13 mouse cellular contexts compared by ENCODE assay signal in the genomic region with DNA sequence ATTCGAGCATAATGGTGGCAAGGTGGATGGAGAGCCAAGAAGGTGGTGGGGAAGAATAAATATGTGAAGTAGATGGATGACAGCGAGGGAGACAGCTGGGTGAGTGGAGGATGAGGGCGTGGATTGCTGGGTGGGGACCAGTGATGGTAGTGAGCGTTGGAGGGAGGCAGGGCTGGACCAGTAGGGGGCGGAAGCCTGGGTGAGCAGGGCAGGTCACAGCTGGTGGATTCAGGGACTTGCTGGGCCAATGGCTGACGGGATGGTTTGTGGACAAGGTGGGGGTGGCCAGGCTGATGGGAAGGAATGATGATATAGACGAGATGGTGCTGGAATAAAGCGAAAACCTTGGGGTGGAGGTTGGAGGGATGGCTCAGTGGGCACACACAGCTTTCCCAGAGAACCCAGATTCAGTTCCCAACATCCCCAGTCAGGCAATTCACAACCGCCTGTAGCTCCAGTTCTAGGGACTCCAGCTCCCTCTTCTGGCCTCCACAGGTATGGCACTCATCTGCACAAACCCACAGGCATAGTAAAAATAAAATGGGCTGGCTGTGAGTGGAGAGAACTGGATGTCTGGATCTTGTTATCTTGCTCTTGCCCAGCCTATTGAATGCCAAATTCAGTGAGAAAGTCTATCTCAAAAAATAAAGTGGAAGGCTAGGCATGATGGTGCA. TPM values are rescaled to one million over a fixed set of nuclear protein-coding genes. Genes with fewer than 3 reads are reported as not detected.
DNase-seq lines count a peak whose midpoint lies in the region; ATAC-seq and TF ChIP-seq lines count a peak whose summit lies in the region.
"Had no signal": no experiment of that assay in that cellular context is flagged by ENCODE, and none has a peak within 500 bp of the region (broad histone marks: within the 10 kb centered on the region; RNA-seq: fewer than 3 reads in every experiment).

No protein-coding gene starts in this region.

- no peaks in the 10 kb centered on the region for H3K36me3 ChIP-seq in intestine, postnatal 0 days (ENCODE audit: control insufficient read depth, insufficient read depth)
- H3K36me3 ChIP-seq in intestine, embryonic 16.5 days (ENCODE audit: control insufficient read depth, insufficient read depth, low read length), result no peaks in the 10 kb centered on the region
- H3K36me3 ChIP-seq: forebrain, embryonic 12.5 days; stomach, embryonic 15.5 days had no signal

- 62% methylated on average over 9 of the region's 9 CpGs for WGBS in intestine, postnatal 0 days
- WGBS in intestine, embryonic 16.5 days, result 61% methylated on average over 9 of the region's 9 CpGs

- peaks cover 15% of the 10 kb centered on the region for H3K27me3 ChIP-seq in intestine, postnatal 0 days (replicated peaks; ENCODE audit: control insufficient read depth, insufficient read depth, low read length)
- peaks cover 29% of the 10 kb centered on the region for H3K27me3 ChIP-seq in intestine, embryonic 16.5 days (replicated peaks; ENCODE audit: control insufficient read depth, insufficient read depth, low read length)

- no peak overlapping the region for H3K4me3 ChIP-seq in intestine, postnatal 0 days (ENCODE audit: low read depth, low read length)
- no peak overlapping the region for H3K4me3 ChIP-seq in intestine, embryonic 16.5 days (ENCODE audit: low read length)
- no peak overlapping the region for H3K4me3 ChIP-seq in embryonic fibroblast, embryonic 13.5 days (ENCODE audit: insufficient read depth, low read length)
- H3K4me3 ChIP-seq: forebrain, embryonic 12.5 days; stomach, embryonic 15.5 days had no signal

- DNase-seq in thymus, postnatal 4 days, result peak; percentile 53
- DNase-seq in thymus, postnatal 14 days, result no peak
- no peak for DNase-seq in urinary bladder, adult 2 months (ENCODE audit: low spot score)
- DNase-seq in right cerebral cortex, postnatal 10 days (ENCODE audit: low spot score in 2 of 2), result no peak
- DNase-seq in adrenal gland, adult 2 months, result no peak
- DNase-seq: heart, adult 18-20 months; kidney, postnatal 10 days had no signal

- no peak for TF ChIP-seq POLR2A in embryonic fibroblast, embryonic 13.5 days (IDR thresholded peaks at IDR 0.05; ENCODE audit: low read depth, low read length)

- no peaks in the 10 kb centered on the region; the same call in 1 of the 2 replicates for H3K4me1 ChIP-seq in intestine, postnatal 0 days (replicated peaks; ENCODE audit: control insufficient read depth, insufficient read depth, low read length)
- H3K4me1 ChIP-seq in intestine, embryonic 16.5 days (ENCODE audit: control insufficient read depth, insufficient read depth, low read length), result no peaks in the 10 kb centered on the region
- H3K4me1 ChIP-seq in embryonic fibroblast, embryonic 13.5 days (ENCODE audit: control insufficient read depth, insufficient read depth, low read length), result no peaks in the 10 kb centered on the region
- H3K4me1 ChIP-seq: stomach, embryonic 15.5 days had no signal

- peak; percentile 30 for TF ChIP-seq CTCF in intestine, postnatal 0 days (IDR thresholded peaks at IDR 0.05; ENCODE audit: low read depth)
- TF ChIP-seq CTCF in embryonic fibroblast, embryonic 13.5 days (IDR thresholded peaks at IDR 0.05; ENCODE audit: borderline replicate concordance, insufficient read depth, low read length), result 0 out of 2 replicates have a peak, but pooled peaks have one; percentile 4

- ATAC-seq in intestine, postnatal 0 days, result no peak
- no peak for ATAC-seq in intestine, embryonic 16.5 days

- H3K9ac ChIP-seq in intestine, postnatal 0 days (ENCODE audit: low read depth, low read length), result no peak overlapping the region
- no peak overlapping the region for H3K9ac ChIP-seq in intestine, embryonic 16.5 days (ENCODE audit: low read depth, low read length)
- H3K9ac ChIP-seq: forebrain, embryonic 12.5 days; stomach, embryonic 15.5 days had no signal

- no peak overlapping the region for H3K4me2 ChIP-seq in intestine, postnatal 0 days (replicated peaks; ENCODE audit: low read depth)
- H3K4me2 ChIP-seq in intestine, embryonic 16.5 days (ENCODE audit: low read depth, low read length), result no peak overlapping the region
- H3K4me2 ChIP-seq: forebrain, embryonic 12.5 days; stomach, embryonic 15.5 days had no signal

- H3K27ac ChIP-seq in intestine, postnatal 0 days (ENCODE audit: low read depth, low read length), result no peak overlapping the region
- no peak overlapping the region for H3K27ac ChIP-seq in intestine, embryonic 16.5 days (ENCODE audit: low read length)
- H3K27ac ChIP-seq in embryonic fibroblast, embryonic 13.5 days (ENCODE audit: insufficient read depth, low read length), result no peak overlapping the region
- H3K27ac ChIP-seq: forebrain, embryonic 12.5 days; stomach, embryonic 15.5 days had no signal

- no peaks in the 10 kb centered on the region for H3K9me3 ChIP-seq in intestine, postnatal 0 days (ENCODE audit: control insufficient read depth)
- H3K9me3 ChIP-seq in intestine, embryonic 16.5 days (ENCODE audit: control insufficient read depth, low read length), result no peaks in the 10 kb centered on the region
- H3K9me3 ChIP-seq: stomach, embryonic 15.5 days had no signal

RNA-seq across cellular contexts. Expression of gene Mybpc2, which starts 5.1 kb away (rescaled TPM):
- 0.13 and 0.18 TPM in 2 replicates for polyA plus RNA-seq in intestine, postnatal 0 days (2015; fragmentation: Nextera tagmentation; extraction: Ambion mirVana)
- 0.38 and 0.45 TPM in 2 replicates for polyA plus RNA-seq in intestine, embryonic 16.5 days (2015; fragmentation: Nextera tagmentation; extraction: Ambion mirVana)
- polyA plus RNA-seq in embryonic fibroblast, embryonic 13.5 days (2011; ENCODE audit: insufficient read length, low read depth, missing spikeins), result not detected in 2 replicates
- polyA plus RNA-seq in urinary bladder, adult 2 months (2012; rRNA removed), result 0.63 and 0.69 TPM in 2 replicates
- under 1 TPM in 1 of 2 experiments, not detected in 1; 0.24 TPM for total RNA-seq in adrenal gland, adult 2 months (2021)
- polyA plus RNA-seq in adrenal gland, adult 2 months (2012; rRNA removed), result not detected in 2 replicates
- total RNA-seq: hematopoietic stem cell, adult 5-6 weeks had no signal

RNA-seq across cellular contexts. Expression of gene Spib, which starts 12.5 kb away (rescaled TPM):
- polyA plus RNA-seq in intestine, postnatal 0 days (2015; fragmentation: Nextera tagmentation; extraction: Ambion mirVana), result 0.17 and 0.33 TPM in 2 replicates
- polyA plus RNA-seq in intestine, embryonic 16.5 days (2015; fragmentation: Nextera tagmentation; extraction: Ambion mirVana), result 0.39 and 0.48 TPM in 2 replicates
- not detected in 2 replicates for polyA plus RNA-seq in embryonic fibroblast, embryonic 13.5 days (2011; ENCODE audit: insufficient read length, low read depth, missing spikeins)
- polyA plus RNA-seq in urinary bladder, adult 2 months (2012; rRNA removed), result 0.38 and 0.41 TPM in 2 replicates
- total RNA-seq in adrenal gland, adult 2 months (2021), result under 1 TPM; 0.31 to 0.40 TPM
- 0.58 and 0.66 TPM in 2 replicates for polyA plus RNA-seq in adrenal gland, adult 2 months (2012; rRNA removed)
- total RNA-seq: hematopoietic stem cell, adult 5-6 weeks had no signal
- polyA plus RNA-seq: forebrain, embryonic 12.5 days had no signal

RNA-seq across cellular contexts. Expression of gene Fam71e1, which starts 23.0 kb away (rescaled TPM):
- polyA plus RNA-seq in intestine, postnatal 0 days (2015; fragmentation: Nextera tagmentation; extraction: Ambion mirVana), result 4.4 and 5.2 TPM in 2 replicates
- 5.9 and 6.2 TPM in 2 replicates for polyA plus RNA-seq in intestine, embryonic 16.5 days (2015; fragmentation: Nextera tagmentation; extraction: Ambion mirVana)
- 2.7 and 4.4 TPM in 2 replicates for polyA plus RNA-seq in embryonic fibroblast, embryonic 13.5 days (2011; ENCODE audit: insufficient read length, low read depth, missing spikeins)
- 10.0 and 12.5 TPM in 2 replicates for polyA plus RNA-seq in urinary bladder, adult 2 months (2012; rRNA removed)
- total RNA-seq in adrenal gland, adult 2 months (2021), result 1 to 10 TPM; 8.3 to 9.1 TPM
- 28.6 and 30.9 TPM in 2 replicates for polyA plus RNA-seq in adrenal gland, adult 2 months (2012; rRNA removed)
- total RNA-seq: hematopoietic stem cell, adult 5-6 weeks had no signal

RNA-seq across cellular contexts. Expression of gene Emc10, which starts 23.0 kb away (rescaled TPM):
- 68.6 and 74.8 TPM in 2 replicates for polyA plus RNA-seq in intestine, postnatal 0 days (2015; fragmentation: Nextera tagmentation; extraction: Ambion mirVana)
- polyA plus RNA-seq in intestine, embryonic 16.5 days (2015; fragmentation: Nextera tagmentation; extraction: Ambion mirVana), result 77.2 and 87.0 TPM in 2 replicates
- polyA plus RNA-seq in embryonic fibroblast, embryonic 13.5 days (2011; ENCODE audit: insufficient read length, low read depth, missing spikeins), result 100 and 111 TPM in 2 replicates
- 127 TPM in 2 replicates for polyA plus RNA-seq in urinary bladder, adult 2 months (2012; rRNA removed)
- 100 to 1,000 TPM in 1 of 2 experiments, 10 to 100 TPM in 1; 77.9 to 101 TPM for total RNA-seq in adrenal gland, adult 2 months (2021)
- 516 and 555 TPM in 2 replicates for polyA plus RNA-seq in adrenal gland, adult 2 months (2012; rRNA removed)

RNA-seq across cellular contexts. Expression of gene Pold1, which starts 29.3 kb away (rescaled TPM):
- polyA plus RNA-seq in intestine, postnatal 0 days (2015; fragmentation: Nextera tagmentation; extraction: Ambion mirVana), result 16.8 and 18.3 TPM in 2 replicates
- polyA plus RNA-seq in intestine, embryonic 16.5 days (2015; fragmentation: Nextera tagmentation; extraction: Ambion mirVana), result 68.5 and 76.4 TPM in 2 replicates
- polyA plus RNA-seq in embryonic fibroblast, embryonic 13.5 days (2011; ENCODE audit: insufficient read length, low read depth, missing spikeins), result 21.1 and 23.7 TPM in 2 replicates
- polyA plus RNA-seq in urinary bladder, adult 2 months (2012; rRNA removed), result 15.8 and 19.7 TPM in 2 replicates
- total RNA-seq in adrenal gland, adult 2 months (2021), result 10 to 100 TPM in 1 of 2 experiments, 1 to 10 TPM in 1; 8.0 to 17.3 TPM
- 27.3 and 31.0 TPM in 2 replicates for polyA plus RNA-seq in adrenal gland, adult 2 months (2012; rRNA removed)
